Mouse (Mus musculus) midbrain, embryonic 14.5 days (tissue): ENCODE measurements at regions not wholly inside any gene's neighbourhood (a gene's known extent, or its start where the extent isn't known, plus 50 kb on each side); places are given as distances from the start of the nearest gene placed in this dataset.

Experiments used
- ATAC-seq: fragments of 200-750 bp; cut with Nextera tagmentation; 2 replicates; pipeline ENCODE4 v1.8.0; 2017; ENCODE audit warnings: moderate number of reproducible peaks, moderate library complexity; ENCODE audit not compliant: low FRiP score, low TSS enrichment
- DNase-seq: peaks from one replicate; pipeline ENCODE4 v3.0.0-alpha.2; 2015
- H3K27ac ChIP-seq: fragments of 300-500 bp; sonication (generic); replicated peaks from 2 replicates; pipeline ENCODE4 v1.5.1; 2014; ENCODE audit warnings: mild to moderate bottlenecking, low read depth, low read length, moderate library complexity
- H3K27me3 ChIP-seq: fragments of 300-500 bp; sonication (generic); 2 replicates; pipeline ENCODE4 v1.6.1; 2014; ENCODE audit warnings: low read length, control low read depth, mixed read lengths; ENCODE audit not compliant: control insufficient read depth, insufficient read depth
- H3K36me3 ChIP-seq: fragments of 300-500 bp; sonication (generic); 2 replicates; pipeline ENCODE4 v1.6.1; 2014; ENCODE audit warnings: low read length, control low read depth; ENCODE audit not compliant: control insufficient read depth, insufficient read depth
- H3K4me1 ChIP-seq: fragments of 300-500 bp; sonication (generic); 2 replicates; pipeline ENCODE4 v1.6.1; 2014; ENCODE audit warnings: mild to moderate bottlenecking, antibody characterized with exemption, low read length, control low read depth; ENCODE audit not compliant: control insufficient read depth, insufficient read depth
- H3K4me2 ChIP-seq: fragments of 300-500 bp; sonication (generic); 2 replicates; pipeline ENCODE4 v1.6.1; 2014; ENCODE audit warnings: mild to moderate bottlenecking, low read length, moderate library complexity
- H3K4me3 ChIP-seq: fragments of 300-500 bp; sonication (generic); replicated peaks from 2 replicates; pipeline ENCODE4 v1.5.1; 2014; ENCODE audit warnings: low read depth, low read length
- H3K9ac ChIP-seq: fragments of 300-500 bp; sonication (generic); replicated peaks from 2 replicates; pipeline ENCODE4 v1.6.1; 2014; ENCODE audit warnings: mild to moderate bottlenecking, low read length, moderate library complexity
- H3K9me3 ChIP-seq: fragments of 300-500 bp; sonication (generic); 2 replicates; pipeline ENCODE4 v1.6.1; 2016; ENCODE audit warnings: low read length, control low read depth, mixed read lengths; ENCODE audit not compliant: control insufficient read depth
- WGBS: fragments of 180-500 bp; shearing (Covaris S2); extraction: QIAGEN DNeasy Blood & Tissue Kit; methylation state at CpG from one replicate; pipeline ENCODE4 v1.1.7; 2014; 5-methylcytosine and 5-hydroxymethylcytosine counted together

DNA sequence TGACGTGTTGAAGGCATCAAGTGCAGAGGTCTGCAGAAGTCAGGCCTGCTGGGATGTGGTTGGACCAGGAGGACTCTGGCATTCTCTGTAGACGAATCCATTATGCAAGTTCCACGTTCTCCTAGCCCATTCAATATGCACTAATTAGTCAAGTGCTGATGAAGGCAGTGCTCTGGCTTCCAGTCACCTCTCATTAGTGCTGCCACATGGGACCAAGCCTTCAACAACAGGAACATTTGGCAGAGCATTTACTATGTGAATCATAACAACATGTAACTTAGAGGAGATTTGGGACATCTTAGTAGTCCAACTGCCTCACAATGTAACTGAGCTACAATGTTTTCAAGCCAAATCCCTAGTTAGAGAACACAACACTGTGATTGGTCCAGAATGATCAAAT, 92.5 kb downstream of the Nfkbiz start:
- ATAC-seq: no peak

DNA sequence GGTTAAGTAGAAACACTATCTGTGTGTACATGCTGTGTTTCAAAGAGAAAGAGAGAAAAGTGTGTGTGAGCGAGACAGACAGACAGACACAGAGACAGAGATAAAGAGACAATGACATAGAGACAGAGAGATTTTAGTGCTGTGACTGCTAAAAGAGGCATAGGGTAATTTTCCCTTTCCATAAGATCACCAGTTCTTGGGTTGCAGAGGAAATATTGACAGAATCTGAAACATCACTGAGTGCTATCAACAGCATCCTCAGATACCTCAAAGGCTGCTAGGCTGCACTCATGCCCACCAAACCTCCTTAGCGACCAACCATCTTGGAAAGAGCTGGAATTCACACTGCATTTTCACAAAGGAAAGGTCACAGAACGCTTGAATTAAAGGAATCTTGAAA, 93.6 kb downstream of the Nfkbiz start:
- Histone ChIP-seq H3K4me1 (no peaks in the 10 kb centered on the region), H3K9ac (no peak overlapping the region), H3K9me3 (no peaks in the 10 kb centered on the region), H3K27ac (no peak overlapping the region), H3K27me3 (no peaks in the 10 kb centered on the region), H3K36me3 (no peaks in the 10 kb centered on the region), H3K4me3 (no peak overlapping the region), H3K4me2 (no peak overlapping the region)
- DNase-seq (no peak), ATAC-seq (no peak)
- 83% methylated on average over 3 of the region's 3 CpGs for WGBS

More for the DNA sequence above, 92.5 kb downstream of the Nfkbiz start:
- Histone ChIP-seq H3K9ac (no peak overlapping the region), H3K4me3 (no peak overlapping the region), H3K4me2 (no peak overlapping the region), H3K4me1 (no peaks in the 10 kb centered on the region), H3K9me3 (no peaks in the 10 kb centered on the region), H3K36me3 (no peaks in the 10 kb centered on the region), H3K27ac (no peak overlapping the region), H3K27me3 (no peaks in the 10 kb centered on the region)
- DNase-seq: no peak
- 63% methylated on average over 3 of the region's 3 CpGs for WGBS

DNA sequence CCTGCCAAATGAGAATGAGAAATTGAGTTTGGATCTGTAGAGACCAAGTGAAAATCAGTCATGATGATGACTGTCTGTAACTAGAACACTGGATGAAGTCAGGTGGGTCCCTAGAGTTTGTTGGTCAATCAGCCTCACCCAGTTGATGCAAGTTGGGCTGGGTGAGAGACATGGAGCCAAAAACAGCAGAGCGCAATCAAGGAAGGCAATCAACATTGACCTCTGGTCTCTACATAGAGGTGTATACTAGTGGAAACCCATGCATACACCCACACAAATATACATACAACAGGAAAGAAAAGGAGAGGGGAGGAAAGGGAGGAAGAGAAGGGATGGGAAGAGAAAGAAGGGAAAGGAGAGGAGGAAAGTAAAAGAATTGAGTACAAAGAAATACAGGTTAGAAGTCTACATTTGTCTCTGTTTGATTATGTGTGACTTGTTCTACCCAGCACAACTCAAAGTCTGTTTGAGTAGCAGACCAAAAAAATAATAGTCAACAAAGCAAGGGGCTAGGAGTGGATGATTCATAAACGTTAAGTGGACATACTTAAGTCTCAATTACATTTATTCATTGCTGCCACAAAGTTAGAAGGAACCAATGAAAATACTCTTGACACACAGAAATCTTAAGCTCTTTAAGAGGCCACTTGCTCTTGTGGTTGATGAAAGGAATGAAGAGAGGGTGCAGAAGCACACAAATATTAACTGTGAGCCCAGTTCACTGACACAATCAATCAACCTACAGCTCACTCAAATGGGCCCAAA, 97.4 kb downstream of the Nfkbiz start:
- H3K27ac ChIP-seq: no peak overlapping the region
- no peak overlapping the region for H3K4me2 ChIP-seq
- no peak overlapping the region for H3K4me3 ChIP-seq
- ATAC-seq: no peak
- H3K9ac ChIP-seq: no peak overlapping the region
- no peaks in the 10 kb centered on the region for H3K36me3 ChIP-seq
- H3K9me3 ChIP-seq: no peaks in the 10 kb centered on the region
- WGBS: 85% methylated on average over 2 of the region's 2 CpGs
- no peak for DNase-seq
- H3K27me3 ChIP-seq: no peaks in the 10 kb centered on the region
- no peaks in the 10 kb centered on the region for H3K4me1 ChIP-seq

DNA sequence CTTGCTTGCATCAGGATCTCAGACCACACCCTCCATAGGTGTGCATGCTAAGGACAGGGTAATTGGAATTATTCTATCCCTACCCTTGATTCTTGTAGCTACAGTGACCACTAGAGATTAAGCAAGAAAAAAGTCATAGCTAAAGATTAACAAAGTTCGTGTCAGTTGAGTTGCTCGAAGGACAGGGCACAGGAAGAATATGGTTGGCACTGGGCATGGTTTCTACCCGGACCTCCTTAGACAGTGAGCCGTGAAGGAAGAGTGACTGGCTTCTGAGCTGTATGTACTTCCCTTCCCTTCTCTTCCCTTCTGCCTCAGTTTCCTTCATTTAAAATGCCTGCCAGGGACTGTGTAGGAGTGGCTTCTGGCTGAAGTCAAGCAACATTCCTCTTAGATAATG, 100.0 kb downstream of the Nfkbiz start:
- Histone ChIP-seq H3K27ac (no peak overlapping the region), H3K36me3 (no peaks in the 10 kb centered on the region)
- WGBS: 95% methylated on average over 4 of the region's 4 CpGs

DNA sequence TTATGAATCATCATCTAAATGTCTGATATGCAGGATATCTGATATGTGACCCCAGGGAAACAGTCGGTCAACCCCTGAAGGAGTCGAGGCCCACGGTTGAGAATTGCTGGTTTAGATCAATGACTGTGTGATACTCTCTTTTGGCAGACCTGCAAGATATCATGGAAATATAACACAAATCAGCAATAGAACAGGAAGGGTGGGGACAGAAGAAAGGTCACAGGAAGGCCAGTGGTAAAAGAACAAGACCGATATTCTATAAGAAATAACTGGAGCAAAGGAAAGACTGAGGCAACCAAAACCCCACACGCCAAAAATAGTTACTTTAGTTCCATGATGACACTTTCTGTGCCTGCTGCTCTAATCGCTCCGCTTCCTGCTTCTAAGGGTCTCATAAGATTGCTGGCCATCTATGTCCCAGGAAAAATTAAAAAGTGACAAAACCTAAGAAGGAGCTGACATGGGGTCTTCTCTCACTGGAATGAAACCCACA, 103.2 kb downstream of the Nfkbiz start:
- no peak overlapping the region for H3K27ac ChIP-seq
- no peak overlapping the region for H3K9ac ChIP-seq
- H3K9me3 ChIP-seq: no peaks in the 10 kb centered on the region
- H3K36me3 ChIP-seq: no peaks in the 10 kb centered on the region
- ATAC-seq (no peak), DNase-seq (no peak)
- no peak overlapping the region for H3K4me2 ChIP-seq
- H3K4me1 ChIP-seq: no peaks in the 10 kb centered on the region
- H3K4me3 ChIP-seq: no peak overlapping the region
- no peaks in the 10 kb centered on the region for H3K27me3 ChIP-seq
- WGBS: 97% methylated on average over 7 of the region's 7 CpGs

More for the DNA sequence above, 100.0 kb downstream of the Nfkbiz start:
- no peak overlapping the region for H3K4me2 ChIP-seq
- H3K4me1 ChIP-seq: no peaks in the 10 kb centered on the region
- no peak overlapping the region for H3K9ac ChIP-seq
- H3K9me3 ChIP-seq: no peaks in the 10 kb centered on the region
- H3K27me3 ChIP-seq: no peaks in the 10 kb centered on the region
- DNase-seq (no peak), ATAC-seq (no peak)
- H3K4me3 ChIP-seq: no peak overlapping the region

DNA sequence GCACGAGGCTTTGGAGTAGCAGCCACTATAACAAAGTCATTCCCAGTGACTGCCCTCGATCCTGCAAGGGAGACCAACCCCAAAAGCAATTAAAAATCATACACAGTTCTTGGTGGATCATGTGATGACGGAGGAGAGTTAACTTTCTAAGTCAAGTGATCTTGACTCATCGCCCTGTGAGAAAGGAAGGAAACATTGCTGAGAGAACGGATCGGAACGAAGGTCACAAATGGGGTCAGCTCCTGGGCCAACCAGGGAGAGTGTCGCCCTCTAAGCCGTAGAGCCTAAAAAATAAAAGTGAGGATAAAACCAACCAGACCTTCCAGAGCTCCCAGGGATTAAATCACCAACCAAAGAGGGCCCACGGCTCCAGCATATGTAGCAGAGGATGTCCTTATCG, 104.4 kb downstream of the Nfkbiz start:
- H3K4me3 ChIP-seq: no peak overlapping the region
- no peak overlapping the region for H3K27ac ChIP-seq
- no peak for ATAC-seq
- H3K9me3 ChIP-seq: no peaks in the 10 kb centered on the region
- no peak for DNase-seq
- H3K4me1 ChIP-seq: no peaks in the 10 kb centered on the region
- H3K27me3 ChIP-seq: no peaks in the 10 kb centered on the region
- WGBS: 82% methylated on average over 11 of the region's 11 CpGs
- H3K9ac ChIP-seq: no peak overlapping the region
- H3K36me3 ChIP-seq: no peaks in the 10 kb centered on the region
- H3K4me2 ChIP-seq: no peak overlapping the region

DNA sequence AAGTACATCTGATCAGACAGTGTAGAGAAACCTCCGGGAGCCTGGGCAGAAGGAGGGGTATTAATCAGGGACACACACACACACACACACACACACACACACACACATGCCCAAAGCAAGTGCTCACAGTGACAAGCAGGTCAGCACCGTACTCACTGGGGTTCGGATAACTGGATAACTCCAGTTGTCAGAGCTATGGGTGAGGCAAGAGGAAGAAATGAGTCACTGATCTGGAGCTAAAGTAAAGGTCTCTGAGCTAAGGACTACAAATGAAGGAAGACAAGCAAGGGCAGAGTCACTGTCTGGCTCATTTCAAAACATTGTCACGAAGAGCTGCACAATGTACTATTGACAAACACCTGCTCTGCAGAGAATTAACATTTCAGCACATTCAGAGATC, 104.9 kb downstream of the Nfkbiz start:
- Histone ChIP-seq H3K9me3 (no peaks in the 10 kb centered on the region), H3K4me3 (no peak overlapping the region), H3K4me1 (no peaks in the 10 kb centered on the region), H3K9ac (no peak overlapping the region), H3K36me3 (no peaks in the 10 kb centered on the region), H3K4me2 (no peak overlapping the region), H3K27ac (no peak overlapping the region), H3K27me3 (no peaks in the 10 kb centered on the region)
- DNase-seq: no peak
- 79% methylated on average over 4 of the region's 4 CpGs for WGBS
- no peak for ATAC-seq

DNA sequence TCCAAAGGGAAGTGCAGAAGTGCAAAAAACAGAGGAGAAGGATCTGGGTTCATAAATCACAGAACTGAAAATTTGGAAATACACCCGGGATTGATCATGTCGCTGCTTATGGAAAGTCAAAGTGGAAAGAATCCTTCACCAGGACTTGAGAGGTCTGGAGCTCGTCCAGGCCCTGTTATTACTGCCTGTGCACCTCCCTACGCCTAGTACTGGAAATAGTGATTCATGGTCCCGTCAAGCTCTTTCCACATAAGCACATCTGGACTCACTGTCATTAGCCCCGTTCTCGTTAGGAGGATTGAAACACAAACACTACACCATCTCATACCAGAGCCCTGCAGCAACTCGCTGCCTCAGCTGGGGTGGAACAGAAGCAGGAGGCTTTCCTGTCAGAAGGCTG, 107.7 kb downstream of the Nfkbiz start:
- Histone ChIP-seq H3K4me3 (no peak overlapping the region), H3K9ac (no peak overlapping the region), H3K27me3 (no peaks in the 10 kb centered on the region), H3K4me1 (no peaks in the 10 kb centered on the region), H3K9me3 (no peaks in the 10 kb centered on the region), H3K4me2 (no peak overlapping the region), H3K36me3 (no peaks in the 10 kb centered on the region), H3K27ac (no peak overlapping the region)
- no peak for ATAC-seq
- no peak for DNase-seq
- WGBS: 93% methylated on average over 8 of the region's 8 CpGs

DNA sequence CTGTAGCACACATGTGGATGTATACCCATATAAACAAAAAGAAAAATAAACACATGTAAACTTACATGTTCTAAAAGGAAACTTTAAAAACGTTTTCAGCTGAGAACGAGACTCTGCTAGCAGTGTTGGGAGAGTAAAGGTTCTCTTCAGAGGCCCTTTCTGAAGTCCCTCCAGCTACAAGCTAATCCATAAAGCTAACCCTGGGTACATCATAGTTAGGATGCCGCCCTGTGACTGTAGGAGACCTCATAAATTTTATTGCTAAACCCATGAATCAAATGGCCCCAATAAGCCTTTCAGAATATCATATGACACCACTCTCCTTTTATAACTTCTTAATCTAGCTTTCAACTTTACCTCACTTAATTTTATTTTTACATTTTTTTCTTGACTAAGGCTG, 112.2 kb downstream of the Nfkbiz start:
- Histone ChIP-seq H3K27ac (no peak overlapping the region), H3K36me3 (no peaks in the 10 kb centered on the region), H3K9me3 (no peaks in the 10 kb centered on the region), H3K4me1 (no peaks in the 10 kb centered on the region), H3K9ac (no peak overlapping the region), H3K4me3 (no peak overlapping the region), H3K27me3 (no peaks in the 10 kb centered on the region), H3K4me2 (no peak overlapping the region)
- DNase-seq (no peak), ATAC-seq (no peak)
- 78% methylated on average over 3 of the region's 3 CpGs for WGBS
